Mouse (Mus musculus) bone marrow, adult 2 months (tissue): ENCODE data around the gene Ndufc1. TPM values are rescaled to one million over a fixed set of nuclear protein-coding genes. Genes with fewer than 3 reads are reported as not detected.

ENCODE experiments used
- H3K27ac ChIP-seq: fragments of 200-500 bp; 2 replicates; pipeline ENCODE4 v1.5.1; 2012; ENCODE audit warnings: low read depth, mild to moderate bottlenecking, control low read depth, inconsistent platforms, low read length; ENCODE audit not compliant: control insufficient read depth, poor library complexity, insufficient read depth
- H3K4me1 ChIP-seq: fragments of 200-500 bp; 2 replicates; pipeline ENCODE4 v1.6.1; 2011; ENCODE audit warnings: low read length; ENCODE audit not compliant: control insufficient read depth, insufficient read depth
- H3K4me3 ChIP-seq: fragments of 200-500 bp; replicated peaks from 2 replicates; pipeline ENCODE3; 2011; ENCODE audit warnings: mild to moderate bottlenecking, low read depth, low read length, control low read depth; ENCODE audit not compliant: control insufficient read depth
- CTCF ChIP-seq: fragments of 200-500 bp; IDR thresholded peaks from 2 replicates; pipeline ENCODE4 v1.5.1; 2011; ENCODE audit warnings: low read length, control low read depth; ENCODE audit not compliant: control insufficient read depth, insufficient read depth
- POLR2A ChIP-seq: fragments of 200-500 bp; IDR thresholded peaks from 2 replicates; pipeline ENCODE4 v1.6.1; 2011; ENCODE audit warnings: low read depth, mild to moderate bottlenecking, control low read depth, low read length, borderline replicate concordance; ENCODE audit not compliant: control insufficient read depth
- WGBS: fragments of 180-500 bp; shearing (Covaris S2); methylation state at CpG from one replicate; pipeline ENCODE4 v1.1.7; 2018; 5-methylcytosine and 5-hydroxymethylcytosine counted together
- polyA plus RNA-seq: library from polyadenylated mRNA; stranded (reverse); fragments of >200 nt; gene quantifications from 2 replicates; pipeline ENCODE4 v1.2.4, GENCODE M21; 2011; ENCODE audit warnings: low replicate concordance; ENCODE audit not compliant: missing spikeins, insufficient read depth, insufficient read length

Gene Ndufc1
- polyA plus RNA-seq, 1 experiment: 72.8 TPM

DNA sequence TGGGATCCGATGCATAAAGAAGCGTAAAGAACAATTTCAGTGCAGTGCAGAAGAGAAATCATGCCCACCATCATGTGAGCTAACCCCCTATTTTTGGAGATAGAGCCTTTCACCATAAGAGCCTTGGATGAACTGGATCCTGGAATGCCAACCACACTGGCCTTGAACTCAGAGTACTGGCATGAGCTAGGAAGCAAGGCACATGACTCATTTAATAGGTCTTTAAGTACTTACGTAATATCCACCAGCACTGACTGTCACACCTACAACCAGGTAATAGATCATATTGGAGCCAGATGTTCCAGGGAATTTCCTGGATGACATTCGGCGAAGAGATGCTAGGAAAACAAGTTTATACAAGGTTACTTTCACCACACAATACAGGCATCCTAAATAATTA lies 17.2 kb downstream of the Ndufc1 start:
- Histone ChIP-seq H3K27ac (no peak overlapping the region), H3K4me1 (no peaks in the 10 kb centered on the region; the same call in 1 of the 2 replicates), H3K4me3 (no peak overlapping the region)
- WGBS: 87% methylated on average over 5 of the region's 5 CpGs
- no peak for TF ChIP-seq CTCF
- no peak for TF ChIP-seq POLR2A

DNA sequence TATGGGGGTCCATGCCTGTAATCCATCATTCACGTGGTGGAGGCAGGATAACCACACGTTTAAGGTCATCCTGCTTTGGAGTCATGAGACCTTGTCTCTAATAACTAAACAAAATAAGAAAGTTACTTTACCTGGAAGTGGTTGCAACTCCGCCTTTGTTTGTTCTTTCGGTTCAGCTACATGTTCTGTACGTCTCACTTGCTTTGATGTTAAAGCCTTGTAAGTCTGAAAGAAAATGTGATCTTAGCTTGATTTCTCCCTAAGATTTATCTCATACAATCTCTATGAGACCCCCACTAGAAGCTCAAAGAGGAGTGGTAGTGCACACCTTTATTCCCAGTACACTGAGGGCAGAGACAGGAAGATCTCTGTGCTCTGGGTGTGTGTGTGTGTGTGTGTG lies 17.7 kb downstream of the Ndufc1 start:
- TF ChIP-seq POLR2A: no peak
- no peak for TF ChIP-seq CTCF
- Histone ChIP-seq H3K27ac (no peak overlapping the region), H3K4me1 (no peaks in the 10 kb centered on the region; the same call in 1 of the 2 replicates), H3K4me3 (no peak overlapping the region)
- WGBS: 79% methylated on average over 5 of the region's 5 CpGs

- Histone ChIP-seq H3K4me3 (no peak overlapping the region), H3K4me1 (no peaks in the 10 kb centered on the region; the same call in 1 of the 2 replicates), H3K27ac (no peak overlapping the region)
- TF ChIP-seq POLR2A (no peak), CTCF (no peak)
- 3% methylated on average over 13 of the region's 13 CpGs for WGBS
Observed at GRCm38 (mm10) chr3:51388904-51389303, 19.9 kb downstream of the Ndufc1 start.

DNA sequence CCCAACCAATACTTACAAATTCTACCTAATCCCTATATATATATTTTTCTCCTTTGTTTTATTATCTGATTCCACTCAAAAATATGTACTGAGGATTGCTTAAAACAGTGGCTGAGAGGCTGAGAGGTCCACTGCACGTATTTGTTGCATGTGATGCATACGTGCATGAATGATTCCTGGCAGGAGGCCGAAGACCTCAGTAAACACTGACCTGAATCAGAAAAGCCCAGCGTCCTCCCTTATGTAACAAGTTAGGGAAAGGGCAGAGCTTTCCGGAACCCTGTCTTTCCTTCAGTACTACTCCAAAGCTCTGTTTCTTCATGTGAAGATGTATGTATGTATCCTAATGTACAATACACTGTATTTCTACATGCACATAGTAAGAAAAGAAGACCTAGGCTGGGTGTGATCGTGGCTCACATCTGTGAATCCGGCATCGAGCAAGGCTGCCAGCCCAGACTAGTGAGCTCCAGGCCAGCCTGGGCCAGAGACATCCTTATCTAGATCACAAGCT lies 20.9 kb downstream of the Ndufc1 start:
- no peak for TF ChIP-seq CTCF
- TF ChIP-seq POLR2A: no peak
- Histone ChIP-seq H3K4me1 (no peaks in the 10 kb centered on the region; the same call in 1 of the 2 replicates), H3K27ac (no peak overlapping the region), H3K4me3 (no peak overlapping the region)
- WGBS: 87% methylated on average over 8 of the region's 8 CpGs

DNA sequence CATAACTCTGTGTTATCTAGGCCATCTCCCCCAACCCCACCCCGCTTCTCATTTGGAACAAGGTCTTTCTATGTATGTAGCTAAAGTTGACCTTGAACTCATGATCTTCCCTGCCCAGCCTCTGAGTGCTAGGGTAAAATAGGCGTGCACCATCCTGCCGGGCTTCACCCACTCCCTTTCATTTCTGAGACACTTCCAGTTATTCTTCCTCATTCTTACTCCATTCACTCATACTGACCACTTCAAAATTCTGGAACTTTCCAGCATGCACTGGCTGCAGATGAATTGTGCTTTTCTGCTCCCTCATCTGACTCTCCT lies 21.7 kb downstream of the Ndufc1 start:
- no peak overlapping the region for H3K4me3 ChIP-seq
- TF ChIP-seq CTCF: no peak
- TF ChIP-seq POLR2A: no peak
- no peaks in the 10 kb centered on the region; the same call in 1 of the 2 replicates for H3K4me1 ChIP-seq
- no peak overlapping the region for H3K27ac ChIP-seq
- WGBS: 65% methylated on average over 3 of the region's 3 CpGs

GRCm38 (mm10) chr3:51386441-51387133 lies 22.2 kb downstream of the Ndufc1 start:
- Histone ChIP-seq H3K4me3 (no peak overlapping the region), H3K27ac (no peak overlapping the region), H3K4me1 (no peaks in the 10 kb centered on the region; the same call in 1 of the 2 replicates)
- 67% methylated on average over 12 of the region's 12 CpGs for WGBS
- TF ChIP-seq CTCF (no peak), POLR2A (no peak)

DNA sequence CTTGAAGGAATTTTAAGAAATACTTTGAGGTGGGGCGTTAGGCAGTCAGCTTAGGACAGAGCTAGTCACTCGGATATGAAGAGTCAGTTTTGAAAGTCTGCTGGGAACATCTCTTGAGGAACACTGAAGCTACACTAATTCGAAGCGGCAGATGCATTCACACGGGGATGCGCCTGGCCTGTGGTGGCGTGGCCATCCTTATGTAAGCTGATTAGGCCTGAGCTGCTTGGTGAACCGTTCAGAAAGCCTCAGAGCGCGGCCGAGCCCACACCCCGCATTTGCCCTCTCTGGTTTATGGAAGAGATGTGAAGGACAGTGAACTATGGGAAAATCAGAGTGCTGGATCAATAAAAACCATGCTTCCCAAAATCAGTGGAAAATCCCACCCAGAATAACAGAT lies 25.4 kb downstream of the Ndufc1 start:
- WGBS: 84% methylated on average over 12 of the region's 12 CpGs
- Histone ChIP-seq H3K4me3 (no peak overlapping the region), H3K27ac (no peak overlapping the region), H3K4me1 (peaks cover 2% of the 10 kb centered on the region; the same call in 1 of the 2 replicates)
- no peak for TF ChIP-seq POLR2A
- no peak for TF ChIP-seq CTCF

- TF ChIP-seq POLR2A (no peak), CTCF (no peak)
- peaks cover 3% of the 10 kb centered on the region; the same call in 1 of the 2 replicates for H3K4me1 ChIP-seq
- 48% methylated on average over 4 of the region's 5 CpGs for WGBS
- H3K4me3 ChIP-seq: no peak overlapping the region
- H3K27ac ChIP-seq: no peak overlapping the region
Observed at GRCm38 (mm10) chr3:51380660-51381014, 28.2 kb downstream of the Ndufc1 start.

GRCm38 (mm10) chr3:51379786-51380659 lies 28.8 kb downstream of the Ndufc1 start:
- Histone ChIP-seq H3K4me1 (peaks cover 3% of the 10 kb centered on the region; the same call in 1 of the 2 replicates), H3K4me3 (no peak overlapping the region), H3K27ac (no peak overlapping the region)
- TF ChIP-seq POLR2A (no peak), CTCF (no peak)
- 78% methylated on average over 5 of the region's 5 CpGs for WGBS
